Mouse (Mus musculus) liver, embryonic 14 days (tissue): Measurements from ENCODE around the gene Patl1. TPM values are rescaled to one million over a fixed set of nuclear protein-coding genes. Genes with fewer than 3 reads are reported as not detected.

Experiments
- polyA plus RNA-seq: library from polyadenylated mRNA; depleted of rRNA; stranded (reverse); fragments of >200 nt; gene quantifications from 2 replicates; pipeline ENCODE4 v1.2.3, GENCODE M21; 2012; rRNA removed

Gene Patl1
- 6.5 and 9.5 TPM in 2 replicates for polyA plus RNA-seq

DNA sequence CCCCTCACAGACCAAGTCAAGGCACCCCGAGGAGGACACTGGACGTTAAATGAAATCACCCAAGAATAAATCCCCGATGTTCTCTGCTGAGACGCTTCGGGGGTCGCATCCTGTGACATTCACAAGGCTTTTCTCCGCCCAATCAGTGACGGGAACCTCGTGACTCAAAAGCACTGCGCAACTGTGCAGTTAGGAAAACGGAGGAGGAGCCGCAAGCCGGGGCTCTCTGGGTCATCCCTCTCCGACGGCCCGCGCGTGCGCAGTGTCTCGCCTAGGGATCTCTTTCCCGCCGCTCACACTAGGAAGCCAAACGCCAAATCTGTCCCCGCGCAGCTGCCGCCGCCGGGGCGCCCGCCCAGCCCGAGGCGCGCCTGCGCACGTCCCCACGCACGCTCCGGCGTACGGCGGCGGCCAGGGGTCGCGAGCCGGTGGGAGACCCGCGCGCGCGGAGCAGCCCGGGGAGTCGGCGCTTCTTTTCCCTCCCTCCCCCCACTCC lies at the start of gene Patl1:
TSS of gene Patl1 (plus strand) at position 363 of the 496 bp plus-strand sequence.

GRCm38 (mm10) chr19:11875006-11875405 lies 37.2 kb upstream of the Patl1 start, which contains the start of gene Olfr1419:
Olfr1419 (minus strand) TSS chr19:11875106.

DNA sequence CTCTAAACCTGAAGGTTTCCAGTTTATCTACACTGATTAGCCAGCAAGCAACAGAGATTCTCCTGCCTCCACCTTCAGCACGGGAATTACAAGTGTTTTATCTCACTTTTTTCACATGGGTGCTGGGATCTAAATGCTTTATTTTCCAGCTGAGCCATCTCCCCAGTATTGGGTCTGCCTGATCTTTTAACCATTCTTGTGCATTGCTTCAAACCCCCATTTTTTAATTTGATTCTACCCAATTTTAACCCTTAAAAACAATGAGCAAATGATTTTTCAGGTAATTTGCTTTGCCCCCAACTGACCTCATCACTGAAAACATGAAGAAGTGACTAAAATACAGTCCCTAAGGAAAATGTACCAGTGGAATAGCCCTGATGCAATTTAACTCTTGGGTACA lies 25.9 kb upstream of the Patl1 start, which contains the start of gene Olfr1420:
TSS of gene Olfr1420 (plus strand) at position 301 of the 400 bp plus-strand sequence.

GRCm38 (mm10) chr19:11965023-11965942 lies 53.1 kb downstream of the Patl1 start, which contains the start of gene Osbp:
Osbp (plus strand) TSS chr19:11965941.

Other genes with a start within 250 kb of the Patl1 start
- 0.07 and 0.09 TPM in 2 replicates for gene Oosp1, start 221.2 kb upstream of the Patl1 start, polyA plus RNA-seq
- not detected in 2 replicates for gene Oosp3, start 215.3 kb upstream of the Patl1 start, polyA plus RNA-seq
- 0.02 and 0.03 TPM in 2 replicates for gene Gif, start 164.8 kb upstream of the Patl1 start, polyA plus RNA-seq
- 30.4 and 31.5 TPM in 2 replicates for gene Mrpl16, start 142.0 kb upstream of the Patl1 start, polyA plus RNA-seq
- gene Stx3, start 93.0 kb upstream of the Patl1 start, polyA plus RNA-seq = 0.71 and 0.75 TPM in 2 replicates
- gene Olfr1417, start 73.2 kb upstream of the Patl1 start, polyA plus RNA-seq = not detected in 2 replicates
- not detected in 2 replicates for gene Olfr1418, start 51.3 kb upstream of the Patl1 start, polyA plus RNA-seq
- gene Olfr1419, start 37.3 kb upstream of the Patl1 start, polyA plus RNA-seq = not detected in 2 replicates
- gene Olfr1420, start 25.8 kb upstream of the Patl1 start, polyA plus RNA-seq = not detected in 2 replicates
- 11.2 and 12.4 TPM in 2 replicates for gene Osbp, start 53.5 kb downstream of the Patl1 start, polyA plus RNA-seq
- not detected in 2 replicates for gene Olfr1423, start 128.9 kb downstream of the Patl1 start, polyA plus RNA-seq
- not detected in 2 replicates for gene Olfr1424, start 150.3 kb downstream of the Patl1 start, polyA plus RNA-seq
- gene Olfr1425, start 165.3 kb downstream of the Patl1 start, polyA plus RNA-seq = not detected in 2 replicates
- not detected in 2 replicates for gene Olfr1426, start 179.6 kb downstream of the Patl1 start, polyA plus RNA-seq
- not detected in 2 replicates for gene Olfr1427, start 190.9 kb downstream of the Patl1 start, polyA plus RNA-seq
- not detected in 2 replicates for gene Olfr1428, start 203.5 kb downstream of the Patl1 start, polyA plus RNA-seq
- gene Olfr76, start 210.8 kb downstream of the Patl1 start, polyA plus RNA-seq = not detected in 2 replicates